Mouse (Mus musculus): ENCODE measurements around the gene Ptprd. TPM values are rescaled to one million over a fixed set of nuclear protein-coding genes. Genes with fewer than 3 reads are reported as not detected.

Gene Ptprd
- total RNA-seq, 2 experiments from 2014 or later, result 3.8 to 7.1 TPM

- no peak for DNase-seq
Measured at GRCm38 (mm10) chr4:76901692-76902091, 1310.1 kb downstream of the Ptprd start.

- no peak for DNase-seq
Measured at GRCm38 (mm10) chr4:76889669-76890068, 1322.1 kb downstream of the Ptprd start.

GRCm38 (mm10) chr4:76881610-76882009, 1330.2 kb downstream of the Ptprd start:
- no peak for DNase-seq

GRCm38 (mm10) chr4:76870971-76871370, 1340.8 kb downstream of the Ptprd start:
- no peak for DNase-seq

- no peak for DNase-seq
Measured at GRCm38 (mm10) chr4:76865585-76865984, 1346.2 kb downstream of the Ptprd start.

GRCm38 (mm10) chr4:76846265-76846664, 1365.5 kb downstream of the Ptprd start:
- no peak for DNase-seq

- DNase-seq, result no peak
Measured at GRCm38 (mm10) chr4:76839016-76839415, 1372.7 kb downstream of the Ptprd start.

- no peak for DNase-seq
Measured at GRCm38 (mm10) chr4:76812138-76812537, 1399.6 kb downstream of the Ptprd start.

- peak; percentile 5 for DNase-seq
Measured at GRCm38 (mm10) chr4:76802708-76803107, 1409.1 kb downstream of the Ptprd start.

GRCm38 (mm10) chr4:76798010-76799007, 1413.5 kb downstream of the Ptprd start:
- no peak for DNase-seq

GRCm38 (mm10) chr4:76785389-76785788, 1426.4 kb downstream of the Ptprd start:
- no peak for DNase-seq

- DNase-seq, result no peak
Measured at GRCm38 (mm10) chr4:76779558-76780124, 1432.1 kb downstream of the Ptprd start.

- no peak for DNase-seq
Measured at GRCm38 (mm10) chr4:76766918-76767317, 1444.8 kb downstream of the Ptprd start.

- DNase-seq, result no peak
Measured at GRCm38 (mm10) chr4:76766429-76766828, 1445.3 kb downstream of the Ptprd start.

GRCm38 (mm10) chr4:76750709-76751108, 1461.1 kb downstream of the Ptprd start:
- DNase-seq, result no peak

- no peak for DNase-seq
Measured at GRCm38 (mm10) chr4:76735831-76736230, 1475.9 kb downstream of the Ptprd start.

GRCm38 (mm10) chr4:76675726-76676125, 1536.0 kb downstream of the Ptprd start:
- DNase-seq, result no peak

- no peak for DNase-seq
Measured at GRCm38 (mm10) chr4:76673224-76673623, 1538.5 kb downstream of the Ptprd start.

- DNase-seq, result no peak
Measured at GRCm38 (mm10) chr4:76672653-76673052, 1539.1 kb downstream of the Ptprd start.

GRCm38 (mm10) chr4:76661725-76662124, 1550.0 kb downstream of the Ptprd start:
- no peak for DNase-seq

GRCm38 (mm10) chr4:76660146-76660545, 1551.6 kb downstream of the Ptprd start:
- DNase-seq, result no peak

GRCm38 (mm10) chr4:76656734-76657133, 1555.0 kb downstream of the Ptprd start:
- DNase-seq, result no peak

GRCm38 (mm10) chr4:76652971-76653370, 1558.8 kb downstream of the Ptprd start:
- DNase-seq, result no peak

Measured in gastrocnemius, postnatal 25 days (tissue).